Mouse (Mus musculus): ENCODE data around the gene Raver2. TPM values are rescaled to one million over a fixed set of nuclear protein-coding genes. Genes with fewer than 3 reads are reported as not detected.

Raver2 gene
- total RNA-seq, 1 experiment = 8.8 TPM

DNA sequence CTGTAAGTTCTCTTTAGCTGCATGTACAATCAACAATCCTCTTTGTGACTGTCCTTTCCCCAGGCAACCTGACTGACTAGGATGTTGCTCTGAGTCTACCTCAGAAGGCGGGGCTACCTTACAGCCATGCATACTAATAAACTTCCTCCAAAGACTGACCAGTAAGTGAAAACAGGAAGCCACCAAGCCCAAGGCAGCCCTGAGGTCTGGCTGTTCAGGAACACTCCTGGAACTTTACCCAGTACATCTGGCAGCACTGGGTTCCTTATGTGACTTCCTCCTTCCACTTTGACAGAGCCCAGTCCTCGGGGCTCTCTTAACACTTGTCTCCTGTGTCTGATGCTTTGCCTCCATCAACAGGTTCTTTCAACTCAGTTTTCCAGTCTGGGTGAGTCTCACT, 104.0 kb downstream of the Raver2 start:
- DNase-seq (ENCODE audit: low read depth, low spot score) = no peak
- in situ Hi-C loops (cut with MboI; ENCODE audit: low sequenced_read_pairs in 2 of 2, unreplicated experiment in 2 of 2) = no loop called here
- no peak overlapping the region for H3K27ac ChIP-seq (ENCODE audit: insufficient read depth, low read depth, low read length, poor library complexity, severe bottlenecking)
- no peak overlapping the region for H3K4me3 ChIP-seq (ENCODE audit: insufficient read depth in 1 of 2, low read depth in 1 of 2, low read length in 2 of 2, poor library complexity in 1 of 2, severe bottlenecking in 1 of 2)
- no peak for TF ChIP-seq ZC3H11A (IDR thresholded peaks at IDR 0.05; ENCODE audit: borderline replicate concordance, low read depth, low read length)
- H3K9me3 ChIP-seq (ENCODE audit: control insufficient read depth, insufficient read depth, low read depth, low read length) = no peaks in the 10 kb centered on the region
- H3K9ac ChIP-seq (ENCODE audit: insufficient read depth, low read depth, low read length, poor library complexity, severe bottlenecking) = no peak overlapping the region
- no peaks in the 10 kb centered on the region; the same call in 1 of the 2 replicates for H3K36me3 ChIP-seq (ENCODE audit: control insufficient read depth, insufficient read depth, low read length, poor library complexity, severe bottlenecking)
- H3K4me1 ChIP-seq (ENCODE audit: control insufficient read depth in 2 of 2, insufficient read depth in 2 of 2, low read length in 2 of 2, poor library complexity in 1 of 2) = no peaks in the 10 kb centered on the region

DNA sequence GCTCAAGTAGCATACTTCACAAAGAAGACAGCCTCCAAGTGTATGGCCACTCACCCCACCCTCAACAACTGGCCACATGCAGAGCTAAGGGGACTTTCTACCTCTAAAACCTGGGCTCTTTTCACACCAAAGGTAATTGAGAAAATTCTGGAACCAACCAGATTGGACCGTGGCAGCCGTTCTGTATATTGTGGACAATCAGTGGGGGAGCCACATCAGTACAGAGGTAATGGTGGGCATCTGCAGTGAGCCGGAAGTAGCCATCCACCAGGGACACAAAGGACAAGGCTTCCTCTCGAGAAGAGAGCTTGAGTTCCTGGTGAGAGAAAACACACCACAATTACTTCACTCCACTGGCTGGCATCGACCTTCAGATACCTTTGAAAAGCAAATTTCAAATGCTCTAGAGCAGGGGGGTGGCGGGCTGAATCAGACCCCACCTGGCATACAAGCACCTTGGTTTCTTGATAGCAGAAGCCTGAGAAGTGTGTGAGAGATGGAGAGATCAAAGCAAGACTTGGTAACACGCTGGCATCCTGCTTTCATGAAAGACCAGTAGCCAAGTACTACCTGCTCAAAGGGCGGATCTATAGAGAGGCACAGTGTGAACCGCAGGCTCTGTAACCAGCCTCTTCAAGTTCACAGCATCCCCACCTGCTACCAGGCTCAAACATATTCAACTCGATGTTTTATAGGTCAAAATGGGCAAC, 106.3 kb downstream of the Raver2 start:
- no peak overlapping the region for H3K9ac ChIP-seq (ENCODE audit: insufficient read depth, low read depth, low read length, poor library complexity, severe bottlenecking)
- TF ChIP-seq ZNF384 (IDR thresholded peaks at IDR 0.05; ENCODE audit: low read depth, low read length) (no peak), MAFK (IDR thresholded peaks at IDR 0.05; ENCODE audit: insufficient read depth, low read depth, low read length) (no peak), CHD2 (IDR thresholded peaks at IDR 0.05; ENCODE audit: low read depth, low read length) (no peak), HCFC1 (IDR thresholded peaks at IDR 0.05; ENCODE audit: borderline replicate concordance, insufficient read depth, low read length) (no peak), ZC3H11A (IDR thresholded peaks at IDR 0.05; ENCODE audit: borderline replicate concordance, low read depth, low read length) (no peak)
- in situ Hi-C loops (cut with MboI; ENCODE audit: low sequenced_read_pairs in 2 of 2, unreplicated experiment in 2 of 2) = no loop called here
- H3K4me3 ChIP-seq (ENCODE audit: insufficient read depth in 1 of 2, low read depth in 1 of 2, low read length in 2 of 2, poor library complexity in 1 of 2, severe bottlenecking in 1 of 2) = no peak overlapping the region
- no peaks in the 10 kb centered on the region for H3K4me1 ChIP-seq (ENCODE audit: control insufficient read depth in 2 of 2, insufficient read depth in 2 of 2, low read length in 2 of 2, poor library complexity in 1 of 2)
- H3K36me3 ChIP-seq (ENCODE audit: control insufficient read depth, insufficient read depth, low read length, poor library complexity, severe bottlenecking) = peaks cover 2% of the 10 kb centered on the region; the same call in 1 of the 2 replicates
- DNase-seq (ENCODE audit: low read depth, low spot score) = no peak
- H3K27ac ChIP-seq (ENCODE audit: insufficient read depth, low read depth, low read length, poor library complexity, severe bottlenecking) = no peak overlapping the region
- H3K9me3 ChIP-seq (ENCODE audit: control insufficient read depth, insufficient read depth, low read depth, low read length) = no peaks in the 10 kb centered on the region

GRCm38 (mm10) chr4:101176123-101176522, 107.3 kb downstream of the Raver2 start:
- Histone ChIP-seq H3K36me3 (ENCODE audit: control insufficient read depth, insufficient read depth, low read length, poor library complexity, severe bottlenecking) (peaks cover 2% of the 10 kb centered on the region; the same call in 1 of the 2 replicates), H3K4me3 (ENCODE audit: insufficient read depth in 1 of 2, low read depth in 1 of 2, low read length in 2 of 2, poor library complexity in 1 of 2, severe bottlenecking in 1 of 2) (no peak overlapping the region), H3K4me1 (ENCODE audit: control insufficient read depth in 2 of 2, insufficient read depth in 2 of 2, low read length in 2 of 2, poor library complexity in 1 of 2) (no peaks in the 10 kb centered on the region), H3K9me3 (ENCODE audit: control insufficient read depth, insufficient read depth, low read depth, low read length) (no peaks in the 10 kb centered on the region), H3K27ac (ENCODE audit: insufficient read depth, low read depth, low read length, poor library complexity, severe bottlenecking) (no peak overlapping the region), H3K9ac (ENCODE audit: insufficient read depth, low read depth, low read length, poor library complexity, severe bottlenecking) (no peak overlapping the region)
- TF ChIP-seq CHD2 (IDR thresholded peaks at IDR 0.05; ENCODE audit: low read depth, low read length) = no peak
- no peak for TF ChIP-seq ZNF384 (IDR thresholded peaks at IDR 0.05; ENCODE audit: low read depth, low read length)
- TF ChIP-seq HCFC1 (IDR thresholded peaks at IDR 0.05; ENCODE audit: borderline replicate concordance, insufficient read depth, low read length) = no peak
- TF ChIP-seq ZC3H11A (IDR thresholded peaks at IDR 0.05; ENCODE audit: borderline replicate concordance, low read depth, low read length) = no peak
- no peak for TF ChIP-seq MAFK (IDR thresholded peaks at IDR 0.05; ENCODE audit: insufficient read depth, low read depth, low read length)
- in situ Hi-C loops (cut with MboI; ENCODE audit: low sequenced_read_pairs in 2 of 2, unreplicated experiment in 2 of 2) = no loop called here
- no peak for DNase-seq (ENCODE audit: low read depth, low spot score)

GRCm38 (mm10) chr4:101177796-101178195, 109.0 kb downstream of the Raver2 start:
- no peak for DNase-seq (ENCODE audit: low read depth, low spot score)
- Histone ChIP-seq H3K4me1 (ENCODE audit: control insufficient read depth in 2 of 2, insufficient read depth in 2 of 2, low read length in 2 of 2, poor library complexity in 1 of 2) (no peaks in the 10 kb centered on the region), H3K9me3 (ENCODE audit: control insufficient read depth, insufficient read depth, low read depth, low read length) (no peaks in the 10 kb centered on the region), H3K27ac (ENCODE audit: insufficient read depth, low read depth, low read length, poor library complexity, severe bottlenecking) (no peak overlapping the region), H3K4me3 (ENCODE audit: insufficient read depth in 1 of 2, low read depth in 1 of 2, low read length in 2 of 2, poor library complexity in 1 of 2, severe bottlenecking in 1 of 2) (no peak overlapping the region), H3K9ac (ENCODE audit: insufficient read depth, low read depth, low read length, poor library complexity, severe bottlenecking) (no peak overlapping the region), H3K36me3 (ENCODE audit: control insufficient read depth, insufficient read depth, low read length, poor library complexity, severe bottlenecking) (peaks cover 2% of the 10 kb centered on the region; the same call in 1 of the 2 replicates)
- TF ChIP-seq MAFK (IDR thresholded peaks at IDR 0.05; ENCODE audit: insufficient read depth, low read depth, low read length) = no peak
- no peak for TF ChIP-seq ZC3H11A (IDR thresholded peaks at IDR 0.05; ENCODE audit: borderline replicate concordance, low read depth, low read length)
- no peak for TF ChIP-seq ZNF384 (IDR thresholded peaks at IDR 0.05; ENCODE audit: low read depth, low read length)
- no peak for TF ChIP-seq CHD2 (IDR thresholded peaks at IDR 0.05; ENCODE audit: low read depth, low read length)
- TF ChIP-seq HCFC1 (IDR thresholded peaks at IDR 0.05; ENCODE audit: borderline replicate concordance, insufficient read depth, low read length) = no peak
- in situ Hi-C loops (cut with MboI; ENCODE audit: low sequenced_read_pairs in 2 of 2, unreplicated experiment in 2 of 2) = no loop called here

DNA sequence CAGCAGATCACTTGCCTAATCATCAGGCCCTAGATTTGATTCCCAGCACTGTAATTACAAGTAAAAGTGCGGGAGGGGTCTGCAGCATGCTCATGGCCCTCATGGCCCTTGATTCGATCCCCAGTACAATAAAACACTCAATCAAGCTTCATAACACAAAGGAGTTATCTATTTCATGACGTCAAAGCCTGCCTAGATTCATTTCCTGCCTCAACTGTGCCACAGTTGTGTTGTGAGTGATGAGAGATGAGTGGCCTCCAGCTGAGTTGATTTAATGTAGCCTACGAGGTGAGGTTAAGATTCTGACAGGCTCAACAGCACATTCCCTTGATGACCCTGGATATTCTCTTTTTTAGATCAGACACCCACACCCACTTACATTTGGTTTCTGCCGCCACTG, 110.3 kb downstream of the Raver2 start:
- H3K9me3 ChIP-seq (ENCODE audit: control insufficient read depth, insufficient read depth, low read depth, low read length) = no peaks in the 10 kb centered on the region
- H3K4me1 ChIP-seq (ENCODE audit: control insufficient read depth in 2 of 2, insufficient read depth in 2 of 2, low read length in 2 of 2, poor library complexity in 1 of 2) = no peaks in the 10 kb centered on the region
- no peak overlapping the region for H3K9ac ChIP-seq (ENCODE audit: insufficient read depth, low read depth, low read length, poor library complexity, severe bottlenecking)
- in situ Hi-C loops (cut with MboI; ENCODE audit: low sequenced_read_pairs in 2 of 2, unreplicated experiment in 2 of 2) = no loop called here
- no peak for DNase-seq (ENCODE audit: low read depth, low spot score)
- TF ChIP-seq MAFK (IDR thresholded peaks at IDR 0.05; ENCODE audit: insufficient read depth, low read depth, low read length) = no peak
- TF ChIP-seq CHD2 (IDR thresholded peaks at IDR 0.05; ENCODE audit: low read depth, low read length) = no peak
- TF ChIP-seq HCFC1 (IDR thresholded peaks at IDR 0.05; ENCODE audit: borderline replicate concordance, insufficient read depth, low read length) = no peak
- TF ChIP-seq ZC3H11A (IDR thresholded peaks at IDR 0.05; ENCODE audit: borderline replicate concordance, low read depth, low read length) = no peak
- no peak for TF ChIP-seq ZNF384 (IDR thresholded peaks at IDR 0.05; ENCODE audit: low read depth, low read length)
- H3K27ac ChIP-seq (ENCODE audit: insufficient read depth, low read depth, low read length, poor library complexity, severe bottlenecking) = no peak overlapping the region
- H3K4me3 ChIP-seq (ENCODE audit: insufficient read depth in 1 of 2, low read depth in 1 of 2, low read length in 2 of 2, poor library complexity in 1 of 2, severe bottlenecking in 1 of 2) = no peak overlapping the region
- peaks cover 2% of the 10 kb centered on the region; the same call in 1 of the 2 replicates for H3K36me3 ChIP-seq (ENCODE audit: control insufficient read depth, insufficient read depth, low read length, poor library complexity, severe bottlenecking)
